Mouse (Mus musculus): ENCODE measurements around the gene Slc41a1. TPM values are rescaled to one million over a fixed set of nuclear protein-coding genes. Genes with fewer than 3 reads are reported as not detected.

Gene Slc41a1
- polyA plus RNA-seq, 1 experiment = 22.4 TPM

- Histone ChIP-seq H3K27ac (ENCODE audit: insufficient read depth, low read depth, low read length) (no peak overlapping the region), H3K36me3 (ENCODE audit: control insufficient read depth, insufficient read depth, low read length) (no peaks in the 10 kb centered on the region), H3K27me3 (replicated peaks; ENCODE audit: control insufficient read depth, insufficient read depth, low read length) (no peaks in the 10 kb centered on the region), H3K4me3 (ENCODE audit: insufficient read depth, low read depth, low read length) (no peak overlapping the region), H3K4me1 (ENCODE audit: control insufficient read depth, insufficient read depth, low read length) (no peaks in the 10 kb centered on the region; the same call in 1 of the 2 replicates)
- no peak for TF ChIP-seq CTCF (conservative IDR thresholded peaks at IDR 0.05; ENCODE audit: insufficient read depth, insufficient read length, low read depth, low read length)
- no peak for TF ChIP-seq POLR2A (IDR thresholded peaks at IDR 0.05; ENCODE audit: low read depth, low read length)
- 84% methylated on average over 5 of the region's 5 CpGs for WGBS
- DNase-seq = no peak
These were observed 38.3 kb downstream of the Slc41a1 start for GRCm38 (mm10) chr1:131865596-131865995.

GRCm38 (mm10) chr1:131866304-131866999 lies 39.2 kb downstream of the Slc41a1 start:
- no peak for DNase-seq
- H3K27ac ChIP-seq (ENCODE audit: insufficient read depth, low read depth, low read length) = no peak overlapping the region
- TF ChIP-seq POLR2A (IDR thresholded peaks at IDR 0.05; ENCODE audit: low read depth, low read length) = no peak
- TF ChIP-seq CTCF (conservative IDR thresholded peaks at IDR 0.05; ENCODE audit: insufficient read depth, insufficient read length, low read depth, low read length) = no peak
- 58% methylated on average over 6 of the region's 6 CpGs for WGBS
- no peaks in the 10 kb centered on the region for H3K36me3 ChIP-seq (ENCODE audit: control insufficient read depth, insufficient read depth, low read length)
- H3K27me3 ChIP-seq (replicated peaks; ENCODE audit: control insufficient read depth, insufficient read depth, low read length) = no peaks in the 10 kb centered on the region
- H3K4me3 ChIP-seq (ENCODE audit: insufficient read depth, low read depth, low read length) = no peak overlapping the region
- no peaks in the 10 kb centered on the region; the same call in 1 of the 2 replicates for H3K4me1 ChIP-seq (ENCODE audit: control insufficient read depth, insufficient read depth, low read length)

- Histone ChIP-seq H3K27ac (ENCODE audit: insufficient read depth, low read depth, low read length) (peak within 1 kb of the TSS; percentile 62; the same call in 1 of the 2 replicates), H3K4me3 (ENCODE audit: insufficient read depth, low read depth, low read length) (peak within 1 kb of the TSS; percentile 87), H3K36me3 (ENCODE audit: control insufficient read depth, insufficient read depth, low read length) (no peaks in the 10 kb centered on the region), H3K27me3 (replicated peaks; ENCODE audit: control insufficient read depth, insufficient read depth, low read length) (no peaks in the 10 kb centered on the region), H3K4me1 (ENCODE audit: control insufficient read depth, insufficient read depth, low read length) (no peaks in the 10 kb centered on the region; the same call in 1 of the 2 replicates)
- peak; percentile 88 for TF ChIP-seq CTCF (conservative IDR thresholded peaks at IDR 0.05; ENCODE audit: insufficient read depth, insufficient read length, low read depth, low read length)
- no peak for TF ChIP-seq POLR2A (IDR thresholded peaks at IDR 0.05; ENCODE audit: low read depth, low read length)
- under 1% methylated on average over 46 of the region's 46 CpGs for WGBS
- peak; percentile 96 for DNase-seq
These were observed 40.0 kb downstream of the Slc41a1 start, which contains the start of gene Rab29 for GRCm38 (mm10) chr1:131867093-131867945. TSS of gene Rab29 (plus strand) at chr1:131867224.

- Histone ChIP-seq H3K4me3 (ENCODE audit: insufficient read depth, low read depth, low read length) (peak overlapping the region; percentile 87), H3K36me3 (ENCODE audit: control insufficient read depth, insufficient read depth, low read length) (no peaks in the 10 kb centered on the region), H3K27me3 (replicated peaks; ENCODE audit: control insufficient read depth, insufficient read depth, low read length) (no peaks in the 10 kb centered on the region), H3K4me1 (ENCODE audit: control insufficient read depth, insufficient read depth, low read length) (no peaks in the 10 kb centered on the region; the same call in 1 of the 2 replicates), H3K27ac (ENCODE audit: insufficient read depth, low read depth, low read length) (0 out of 2 replicates have a peak overlapping the region, but pooled peaks have one; percentile 62)
- TF ChIP-seq CTCF (conservative IDR thresholded peaks at IDR 0.05; ENCODE audit: insufficient read depth, insufficient read length, low read depth, low read length) (no peak), POLR2A (IDR thresholded peaks at IDR 0.05; ENCODE audit: low read depth, low read length) (no peak)
- DNase-seq = peak; percentile 28
- 14% methylated on average over 10 of the region's 10 CpGs for WGBS
These were observed 40.6 kb downstream of the Slc41a1 start for GRCm38 (mm10) chr1:131867946-131868290.

- WGBS = 91% methylated on average over 2 of the region's 2 CpGs
- Histone ChIP-seq H3K36me3 (ENCODE audit: control insufficient read depth, insufficient read depth, low read length) (peaks cover 2% of the 10 kb centered on the region; the same call in 1 of the 2 replicates), H3K27ac (ENCODE audit: insufficient read depth, low read depth, low read length) (no peak overlapping the region), H3K27me3 (replicated peaks; ENCODE audit: control insufficient read depth, insufficient read depth, low read length) (no peaks in the 10 kb centered on the region), H3K4me3 (ENCODE audit: insufficient read depth, low read depth, low read length) (no peak overlapping the region), H3K4me1 (ENCODE audit: control insufficient read depth, insufficient read depth, low read length) (no peaks in the 10 kb centered on the region; the same call in 1 of the 2 replicates)
- DNase-seq = no peak
- TF ChIP-seq CTCF (conservative IDR thresholded peaks at IDR 0.05; ENCODE audit: insufficient read depth, insufficient read length, low read depth, low read length) (no peak), POLR2A (IDR thresholded peaks at IDR 0.05; ENCODE audit: low read depth, low read length) (no peak)
These were observed 42.3 kb downstream of the Slc41a1 start for GRCm38 (mm10) chr1:131869561-131869960.

- no peak for DNase-seq
- no peak for TF ChIP-seq POLR2A (IDR thresholded peaks at IDR 0.05; ENCODE audit: low read depth, low read length)
- TF ChIP-seq CTCF (conservative IDR thresholded peaks at IDR 0.05; ENCODE audit: insufficient read depth, insufficient read length, low read depth, low read length) = no peak
- no peaks in the 10 kb centered on the region for H3K27me3 ChIP-seq (replicated peaks; ENCODE audit: control insufficient read depth, insufficient read depth, low read length)
These were observed 45.6 kb downstream of the Slc41a1 start for GRCm38 (mm10) chr1:131872856-131873255.

GRCm38 (mm10) chr1:131879816-131880215 lies 52.5 kb downstream of the Slc41a1 start:
- no peak for DNase-seq
- no peak for TF ChIP-seq CTCF (conservative IDR thresholded peaks at IDR 0.05; ENCODE audit: insufficient read depth, insufficient read length, low read depth, low read length)
- no peak for TF ChIP-seq POLR2A (IDR thresholded peaks at IDR 0.05; ENCODE audit: low read depth, low read length)
- no peak overlapping the region for H3K4me3 ChIP-seq (ENCODE audit: insufficient read depth, low read depth, low read length)
- H3K36me3 ChIP-seq (ENCODE audit: control insufficient read depth, insufficient read depth, low read length) = no peaks in the 10 kb centered on the region
- H3K27me3 ChIP-seq (replicated peaks; ENCODE audit: control insufficient read depth, insufficient read depth, low read length) = no peaks in the 10 kb centered on the region
- 77% methylated on average over 2 of the region's 2 CpGs for WGBS
- no peaks in the 10 kb centered on the region for H3K4me1 ChIP-seq (ENCODE audit: control insufficient read depth, insufficient read depth, low read length)
- H3K27ac ChIP-seq (ENCODE audit: insufficient read depth, low read depth, low read length) = no peak overlapping the region

More at GRCm38 (mm10) chr1:131872856-131873255, 45.6 kb downstream of the Slc41a1 start:
- H3K36me3 ChIP-seq (ENCODE audit: control insufficient read depth, insufficient read depth, low read length) = peaks cover 2% of the 10 kb centered on the region; the same call in 1 of the 2 replicates
- no peaks in the 10 kb centered on the region; the same call in 1 of the 2 replicates for H3K4me1 ChIP-seq (ENCODE audit: control insufficient read depth, insufficient read depth, low read length)
- 64% methylated on average over 1 of the region's 1 CpGs for WGBS
- H3K4me3 ChIP-seq (ENCODE audit: insufficient read depth, low read depth, low read length) = no peak overlapping the region
- no peak overlapping the region for H3K27ac ChIP-seq (ENCODE audit: insufficient read depth, low read depth, low read length)
